Mouse (Mus musculus) stomach, embryonic 16.5 days (tissue): ENCODE measurements around the gene Keg1. TPM values are rescaled to one million over a fixed set of nuclear protein-coding genes. Genes with fewer than 3 reads are reported as not detected.
"Not testable (repeated sequence)": the region's sequence is repeated elsewhere in the genome, so short reads cannot be mapped to it uniquely, and the experiment has no call there.

Experiments used
- ATAC-seq: fragments of 200-750 bp; cut with Nextera tagmentation; 2 replicates; pipeline ENCODE4 v1.8.0; 2017; ENCODE audit warnings: moderate number of reproducible peaks, moderate TSS enrichment; ENCODE audit not compliant: insufficient read depth, low FRiP score
- H3K27ac ChIP-seq: fragments of 300-500 bp; sonication (generic); 2 replicates; pipeline ENCODE4 v1.5.1; 2014; ENCODE audit warnings: low read length
- H3K27me3 ChIP-seq: fragments of 300-500 bp; sonication (generic); 2 replicates; pipeline ENCODE4 v1.6.1; 2014; ENCODE audit warnings: low read length, control low read depth, mixed read lengths; ENCODE audit not compliant: control insufficient read depth, insufficient read depth
- H3K36me3 ChIP-seq: fragments of 300-500 bp; sonication (generic); 2 replicates; pipeline ENCODE4 v1.6.1; 2014; ENCODE audit warnings: low read length; ENCODE audit not compliant: control insufficient read depth, insufficient read depth
- H3K4me1 ChIP-seq: fragments of 300-500 bp; sonication (generic); 2 replicates; pipeline ENCODE4 v1.6.1; 2014; ENCODE audit warnings: low read length, control low read depth, mixed read lengths; ENCODE audit not compliant: control insufficient read depth, insufficient read depth
- H3K4me2 ChIP-seq: fragments of 300-500 bp; sonication (generic); 2 replicates; pipeline ENCODE4 v1.6.1; 2014; ENCODE audit warnings: low read depth, low read length, mixed read lengths
- H3K4me3 ChIP-seq: fragments of 300-500 bp; sonication (generic); replicated peaks from 2 replicates; pipeline ENCODE4 v1.5.1; 2014; ENCODE audit warnings: mild to moderate bottlenecking, low read length
- H3K9ac ChIP-seq: fragments of 300-500 bp; sonication (generic); 2 replicates; pipeline ENCODE4 v1.6.1; 2014; ENCODE audit warnings: low read length
- H3K9me3 ChIP-seq: fragments of 300-500 bp; sonication (generic); replicated peaks from 2 replicates; pipeline ENCODE4 v1.6.1; 2016; ENCODE audit warnings: low read length, control low read depth; ENCODE audit not compliant: control insufficient read depth
- WGBS: fragments of 180-500 bp; shearing (Covaris S2); extraction: QIAGEN DNeasy Blood & Tissue Kit; methylation state at CpG from one replicate; pipeline ENCODE4 v1.1.7; 2014; 5-methylcytosine and 5-hydroxymethylcytosine counted together
- polyA plus RNA-seq: library from polyadenylated mRNA; unstranded; fragments of >200 nt; fragmentation: Nextera tagmentation; extraction: Ambion mirVana; gene quantifications from 2 replicates; pipeline ENCODE4 v1.2.1, GENCODE M21; 2015

Gene Keg1
- polyA plus RNA-seq, 1 experiment from 2014 or later, result 0.45 TPM

DNA sequence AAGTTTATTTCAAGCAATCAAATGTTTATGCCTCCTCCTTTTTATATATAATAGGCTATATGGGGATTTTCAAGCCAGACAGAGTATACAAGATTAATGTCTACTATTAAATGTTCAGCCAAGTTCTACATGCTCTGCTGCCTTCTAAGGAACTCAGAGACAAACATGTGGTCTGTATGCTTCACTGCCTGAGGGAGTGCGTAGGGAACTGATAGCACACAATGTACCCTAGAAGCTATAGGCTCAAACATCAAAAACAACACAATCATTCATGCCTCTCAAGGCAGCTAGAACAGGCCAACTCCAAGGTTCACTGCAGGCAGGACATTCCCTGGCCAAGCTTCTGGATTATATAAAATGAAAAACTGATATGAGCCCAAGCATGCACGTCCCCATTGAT lies 12.9 kb downstream of the Keg1 start:
- H3K4me3 ChIP-seq, result no peak overlapping the region
- H3K36me3 ChIP-seq, result no peaks in the 10 kb centered on the region
- no peaks in the 10 kb centered on the region for H3K9me3 ChIP-seq
- 55% methylated on average over 2 of the region's 2 CpGs for WGBS
- no peaks in the 10 kb centered on the region for H3K4me1 ChIP-seq
- ATAC-seq, result no peak; the same call in 1 of the 2 replicates
- no peaks in the 10 kb centered on the region for H3K27me3 ChIP-seq
- no peak overlapping the region for H3K9ac ChIP-seq
- no peak overlapping the region for H3K27ac ChIP-seq
- H3K4me2 ChIP-seq, result no peak overlapping the region

DNA sequence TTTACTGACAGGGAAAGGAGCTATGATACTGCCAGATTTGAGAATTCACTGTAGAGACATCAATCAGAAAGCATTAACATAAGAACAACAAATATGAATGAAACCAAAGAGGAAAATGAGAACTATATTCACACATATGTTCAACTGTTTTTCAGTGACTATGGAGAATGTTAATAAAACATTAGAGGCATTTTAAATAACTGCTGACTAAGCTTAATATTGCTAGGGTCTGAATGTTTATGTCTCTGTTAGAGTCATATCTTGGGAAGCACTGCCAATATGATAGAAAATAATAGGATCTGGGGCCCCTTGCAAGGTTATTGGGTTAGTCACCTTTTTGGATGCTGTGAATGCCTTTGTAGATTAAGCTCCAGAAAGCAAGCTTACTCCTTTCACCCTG lies 13.4 kb downstream of the Keg1 start:
- no peak overlapping the region for H3K9ac ChIP-seq
- H3K27me3 ChIP-seq, result no peaks in the 10 kb centered on the region
- H3K27ac ChIP-seq, result no peak overlapping the region
- no peak for ATAC-seq
- H3K9me3 ChIP-seq, result no peaks in the 10 kb centered on the region
- no peak overlapping the region for H3K4me2 ChIP-seq
- no peak overlapping the region for H3K4me3 ChIP-seq
- H3K4me1 ChIP-seq, result no peaks in the 10 kb centered on the region
- no peaks in the 10 kb centered on the region for H3K36me3 ChIP-seq

DNA sequence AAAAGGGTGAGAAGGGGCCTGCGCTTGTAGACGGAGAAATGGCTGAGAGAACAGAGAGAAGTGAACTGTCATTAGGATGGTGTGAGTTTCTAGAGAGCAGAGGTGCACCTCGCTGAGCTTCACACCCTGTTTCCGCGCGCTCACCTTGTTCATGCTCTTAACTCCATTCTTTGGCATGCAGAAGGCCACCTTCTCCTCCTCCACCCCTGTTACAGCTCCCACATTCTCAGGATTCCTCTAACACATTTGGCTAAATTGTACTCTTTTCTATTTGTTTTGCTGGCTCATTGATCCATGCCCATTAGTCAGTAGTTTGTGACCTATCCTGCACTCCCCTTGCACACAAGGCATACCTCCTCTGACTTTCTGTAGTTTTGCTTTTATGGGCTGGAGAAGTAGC lies 23.6 kb downstream of the Keg1 start:
- Histone ChIP-seq H3K36me3 (no peaks in the 10 kb centered on the region), H3K27ac (no peak overlapping the region), H3K4me1 (no peaks in the 10 kb centered on the region), H3K27me3 (no peaks in the 10 kb centered on the region), H3K9ac (no peak overlapping the region), H3K9me3 (no peaks in the 10 kb centered on the region), H3K4me3 (no peak overlapping the region), H3K4me2 (no peak overlapping the region)
- ATAC-seq, result no peak
- WGBS, result 66% methylated on average over 6 of the region's 6 CpGs

DNA sequence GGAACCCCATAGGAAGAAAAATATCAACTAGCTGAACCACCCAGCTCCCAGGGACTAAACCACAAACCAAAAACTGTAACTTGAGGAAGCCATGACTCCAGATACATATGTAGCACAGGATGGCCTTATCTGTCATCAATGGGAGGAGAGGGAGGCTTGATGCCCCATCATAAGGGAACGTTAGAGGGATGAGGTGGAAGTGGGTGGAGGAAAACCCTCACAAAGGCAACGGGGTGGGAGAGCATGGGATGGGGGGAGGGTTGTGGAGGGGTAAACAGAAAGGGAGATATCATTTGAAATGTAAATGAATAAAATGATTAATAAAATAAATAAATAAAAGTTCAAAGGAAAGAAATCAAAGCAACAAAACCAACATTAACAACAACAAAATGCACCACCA lies 24.9 kb downstream of the Keg1 start:
- Histone ChIP-seq H3K4me3 (no peak overlapping the region), H3K9ac (no peak overlapping the region), H3K4me2 (no peak overlapping the region), H3K36me3 (no peaks in the 10 kb centered on the region), H3K4me1 (no peaks in the 10 kb centered on the region), H3K27me3 (no peaks in the 10 kb centered on the region), H3K27ac (no peak overlapping the region), H3K9me3 (no peaks in the 10 kb centered on the region)
- WGBS, result 65% methylated on average over 2 of the region's 2 CpGs
- no peak for ATAC-seq

DNA sequence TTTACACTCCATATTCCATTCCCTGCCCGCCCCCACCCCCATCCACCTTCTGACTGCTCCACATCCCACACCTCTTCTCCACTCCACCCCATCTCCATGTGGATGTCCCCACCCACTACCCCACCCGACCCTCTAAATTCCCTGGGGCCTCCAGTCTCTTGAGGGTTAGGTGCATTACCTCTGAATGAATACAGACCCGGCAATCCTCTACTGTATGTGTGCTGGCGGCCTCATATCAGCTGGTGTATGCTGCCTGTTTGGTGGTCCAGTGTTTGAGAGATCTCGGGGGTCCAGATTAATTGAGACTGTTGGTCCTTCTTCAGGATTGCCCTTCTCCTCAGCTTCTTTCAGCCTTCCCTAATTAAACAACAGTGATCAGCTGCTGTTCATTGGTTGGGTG lies 25.3 kb downstream of the Keg1 start:
- H3K4me2 ChIP-seq, H3K27ac ChIP-seq, H3K36me3 ChIP-seq, H3K9ac ChIP-seq, H3K4me1 ChIP-seq, H3K9me3 ChIP-seq, H3K4me3 ChIP-seq, H3K27me3 ChIP-seq, ATAC-seq: not testable (repeated sequence)
- 88% methylated on average over 5 of the region's 5 CpGs for WGBS

DNA sequence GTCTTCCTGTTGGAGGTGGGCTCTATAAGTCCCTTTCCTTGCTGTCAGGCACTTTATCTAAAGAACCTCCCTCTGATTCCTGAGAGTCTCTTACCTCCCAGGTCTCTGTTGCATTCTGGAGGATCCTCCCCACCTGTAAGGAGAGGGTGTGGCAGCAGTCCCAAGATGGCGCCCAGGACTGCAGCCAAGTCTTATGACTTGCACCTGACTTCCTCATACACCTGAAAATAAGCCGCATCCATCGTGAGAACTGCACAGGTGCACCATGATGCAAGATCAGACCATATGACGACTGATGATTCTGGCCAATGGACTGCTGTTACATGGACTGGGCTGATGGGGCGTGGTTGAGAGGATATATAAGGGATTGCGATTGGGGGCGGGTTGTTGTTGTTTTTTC lies 26.0 kb downstream of the Keg1 start:
- H3K36me3 ChIP-seq, H3K27ac ChIP-seq, H3K4me2 ChIP-seq, H3K27me3 ChIP-seq, H3K4me1 ChIP-seq, H3K9ac ChIP-seq, H3K4me3 ChIP-seq, H3K9me3 ChIP-seq, ATAC-seq: not testable (repeated sequence)
- 88% methylated on average over 7 of the region's 7 CpGs for WGBS

DNA sequence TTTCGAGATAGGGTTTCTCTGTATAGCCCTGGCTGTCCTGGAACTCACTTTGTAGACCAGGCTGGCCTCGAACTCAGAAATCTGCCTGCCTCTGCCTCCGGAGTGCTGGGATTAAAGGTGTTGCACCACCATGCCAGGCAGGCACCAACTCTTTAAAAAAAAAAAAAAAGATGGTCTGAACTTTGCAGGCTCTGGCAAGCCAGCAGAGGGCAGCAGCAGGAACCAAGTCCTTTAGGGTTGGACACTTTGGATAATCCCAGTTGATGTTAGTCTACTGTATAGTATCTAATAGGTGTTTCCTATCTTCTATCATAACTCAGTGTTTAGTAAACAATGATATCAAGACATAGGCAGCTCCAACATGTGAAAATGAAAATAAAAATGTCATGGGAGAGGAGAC lies 26.7 kb downstream of the Keg1 start:
- Histone ChIP-seq H3K4me1 (no peaks in the 10 kb centered on the region), H3K27ac (no peak overlapping the region), H3K4me3 (no peak overlapping the region), H3K36me3 (no peaks in the 10 kb centered on the region), H3K9me3 (no peaks in the 10 kb centered on the region), H3K9ac (no peak overlapping the region), H3K27me3 (no peaks in the 10 kb centered on the region), H3K4me2 (no peak overlapping the region)
- 84% methylated on average over 2 of the region's 3 CpGs for WGBS
- no peak for ATAC-seq

DNA sequence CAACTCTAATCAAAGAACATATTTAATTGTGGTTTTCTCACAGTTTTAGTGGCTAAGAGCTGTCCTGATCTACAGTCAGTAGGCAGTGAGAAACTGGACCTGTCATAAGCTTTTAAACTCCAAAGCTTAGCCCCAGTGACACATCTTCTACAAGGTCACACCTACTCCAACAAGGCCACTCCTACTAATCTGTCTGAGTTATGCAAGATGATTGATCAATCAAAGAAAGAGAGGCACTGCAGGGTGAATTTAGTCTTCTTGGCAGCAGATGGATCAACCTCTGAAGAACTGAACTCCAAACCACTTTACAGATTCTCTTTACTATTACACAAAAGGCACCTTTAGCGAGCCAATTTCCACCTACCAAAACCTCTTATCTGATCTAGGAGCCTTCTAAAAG lies 30.3 kb downstream of the Keg1 start:
- no peak for ATAC-seq
- H3K9me3 ChIP-seq, result no peaks in the 10 kb centered on the region
- no peak overlapping the region for H3K4me2 ChIP-seq
- H3K27me3 ChIP-seq, result no peaks in the 10 kb centered on the region
- no peaks in the 10 kb centered on the region for H3K36me3 ChIP-seq
- H3K4me3 ChIP-seq, result no peak overlapping the region
- no peaks in the 10 kb centered on the region for H3K4me1 ChIP-seq
- H3K27ac ChIP-seq, result no peak overlapping the region
- 77% methylated on average over 1 of the region's 1 CpGs for WGBS
- H3K9ac ChIP-seq, result no peak overlapping the region

DNA sequence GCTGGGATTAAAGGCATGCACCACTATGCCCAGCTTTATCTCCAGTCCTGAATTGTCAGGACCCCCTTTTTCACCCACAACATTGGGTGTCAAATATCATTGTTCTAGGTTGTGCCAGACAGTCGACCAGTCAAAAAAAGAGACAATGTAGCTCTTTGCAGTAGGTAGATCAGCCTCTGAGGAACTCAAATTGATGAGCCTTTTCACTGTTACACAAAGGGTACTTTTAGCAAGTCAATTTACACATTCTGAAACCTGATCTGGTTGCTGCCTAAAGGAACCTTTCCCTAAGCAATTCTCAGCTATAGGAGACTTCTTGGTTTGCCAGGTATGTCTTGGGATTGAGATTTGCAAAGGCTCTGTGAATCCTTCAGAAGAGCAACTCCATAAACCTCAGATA lies 35.5 kb downstream of the Keg1 start:
- ATAC-seq, result no peak
- Histone ChIP-seq H3K4me3 (no peak overlapping the region), H3K9ac (no peak overlapping the region), H3K4me1 (no peaks in the 10 kb centered on the region), H3K4me2 (no peak overlapping the region), H3K9me3 (no peaks in the 10 kb centered on the region), H3K36me3 (no peaks in the 10 kb centered on the region), H3K27ac (no peak overlapping the region), H3K27me3 (no peaks in the 10 kb centered on the region)
- WGBS, result 69% methylated on average over 1 of the region's 1 CpGs

DNA sequence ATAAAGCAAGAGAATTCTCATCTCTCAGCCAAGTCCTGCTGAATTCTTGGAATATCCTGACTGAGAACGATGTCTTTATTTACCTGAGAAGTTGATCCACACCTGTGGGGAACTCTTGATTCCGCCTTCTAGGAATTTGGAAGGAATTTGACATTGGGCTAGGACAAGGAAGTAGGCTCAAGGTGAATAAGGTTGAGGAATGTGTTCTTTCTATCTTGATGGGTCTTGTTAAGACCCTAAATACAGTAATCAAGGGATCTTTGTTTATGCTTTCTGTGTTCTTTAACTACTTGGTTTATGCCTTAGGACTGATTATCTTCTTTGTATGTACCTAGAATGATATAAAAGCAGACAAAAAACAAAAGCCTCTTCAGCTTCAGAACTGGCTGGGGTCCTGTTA lies 36.4 kb downstream of the Keg1 start:
- ATAC-seq, result no peak
- H3K9me3 ChIP-seq, result no peaks in the 10 kb centered on the region
- no peak overlapping the region for H3K4me3 ChIP-seq
- H3K4me1 ChIP-seq, result no peaks in the 10 kb centered on the region
- H3K9ac ChIP-seq, result no peak overlapping the region
- WGBS, result 52% methylated on average over 2 of the region's 2 CpGs
- no peaks in the 10 kb centered on the region for H3K36me3 ChIP-seq
- no peak overlapping the region for H3K4me2 ChIP-seq
- H3K27me3 ChIP-seq, result no peaks in the 10 kb centered on the region
- no peak overlapping the region for H3K27ac ChIP-seq
